Mouse (Mus musculus) inflammation-experienced regulatory T-cells, adult 6 months (primary cell): Measurements from ENCODE around the gene Cdkl3. TPM values are rescaled to one million over a fixed set of nuclear protein-coding genes. Genes with fewer than 3 reads are reported as not detected.
"Not testable (repeated sequence)": the region's sequence is repeated elsewhere in the genome, so short reads cannot be mapped to it uniquely, and the experiment has no call there.

Source experiments
- ATAC-seq: one replicate; pipeline ENCODE4 v1.8.0; 2017
- polyA plus RNA-seq, 3 experiments: library from polyadenylated mRNA; unstranded; fragments of 100-300 nt; shearing (Covaris generic); gene quantifications; one replicate each; pipeline ENCODE4 v1.2.1; 2017

Cdkl3 gene
- polyA plus RNA-seq, 3 experiments from 2014 or later: 5.7 to 6.7 (median 6.2) TPM

DNA sequence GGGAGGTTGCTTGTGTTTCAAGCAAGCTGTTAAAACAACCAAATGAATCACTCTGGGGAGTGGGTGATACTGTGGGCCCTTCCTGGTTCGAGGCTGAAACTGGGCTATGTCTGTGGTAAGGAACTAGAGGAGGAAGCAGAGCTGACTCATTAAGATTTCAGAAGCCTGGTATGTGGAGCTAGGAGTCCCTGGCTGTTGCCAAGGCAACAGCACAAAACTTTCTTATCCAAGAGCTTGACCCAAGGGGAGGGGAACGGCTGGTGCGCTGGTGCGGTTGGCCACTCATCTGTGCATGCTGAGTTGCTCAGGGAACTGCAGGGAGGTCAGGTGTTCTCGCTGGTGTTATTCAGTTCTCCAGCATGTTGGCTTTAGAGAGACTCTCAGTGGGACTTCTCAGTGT lies 76.0 kb downstream of the Cdkl3 start:
- no peak for ATAC-seq

DNA sequence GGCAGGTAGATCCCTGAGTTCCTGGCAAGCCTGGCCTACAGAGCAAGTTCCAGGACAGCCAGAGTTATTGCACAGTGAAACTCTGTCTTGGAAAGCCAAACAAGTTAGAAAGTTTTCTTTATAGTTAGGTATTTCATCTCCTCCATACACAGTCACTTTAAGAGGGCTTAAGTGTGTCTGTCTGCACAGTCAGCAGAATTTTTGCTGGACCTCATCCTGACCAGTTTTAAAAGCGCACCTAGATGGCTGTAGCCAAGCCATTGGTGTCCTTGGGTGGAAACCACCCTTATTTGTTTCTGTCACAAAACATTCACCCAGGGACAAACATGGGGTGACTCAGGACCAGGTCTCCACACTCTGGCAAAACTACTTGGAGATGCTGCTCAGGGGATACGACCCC lies 76.6 kb downstream of the Cdkl3 start:
- no peak for ATAC-seq

DNA sequence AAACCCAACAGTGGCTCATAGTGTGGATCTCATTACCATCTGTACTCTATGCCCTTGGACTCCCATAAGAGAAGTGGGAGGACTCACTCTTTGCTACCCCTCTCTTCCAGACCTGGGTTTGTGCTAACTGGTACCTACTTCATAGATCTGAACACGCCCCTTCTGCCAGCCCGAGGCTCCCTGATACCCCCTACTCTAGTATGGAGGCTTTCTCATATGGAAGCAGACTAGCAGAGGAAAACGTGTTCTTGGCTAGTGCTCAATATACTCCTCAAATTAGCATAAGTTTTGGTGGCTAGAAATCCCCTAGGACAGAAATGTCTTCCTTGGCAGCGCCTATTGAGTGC lies 81.8 kb downstream of the Cdkl3 start:
- no peak for ATAC-seq

DNA sequence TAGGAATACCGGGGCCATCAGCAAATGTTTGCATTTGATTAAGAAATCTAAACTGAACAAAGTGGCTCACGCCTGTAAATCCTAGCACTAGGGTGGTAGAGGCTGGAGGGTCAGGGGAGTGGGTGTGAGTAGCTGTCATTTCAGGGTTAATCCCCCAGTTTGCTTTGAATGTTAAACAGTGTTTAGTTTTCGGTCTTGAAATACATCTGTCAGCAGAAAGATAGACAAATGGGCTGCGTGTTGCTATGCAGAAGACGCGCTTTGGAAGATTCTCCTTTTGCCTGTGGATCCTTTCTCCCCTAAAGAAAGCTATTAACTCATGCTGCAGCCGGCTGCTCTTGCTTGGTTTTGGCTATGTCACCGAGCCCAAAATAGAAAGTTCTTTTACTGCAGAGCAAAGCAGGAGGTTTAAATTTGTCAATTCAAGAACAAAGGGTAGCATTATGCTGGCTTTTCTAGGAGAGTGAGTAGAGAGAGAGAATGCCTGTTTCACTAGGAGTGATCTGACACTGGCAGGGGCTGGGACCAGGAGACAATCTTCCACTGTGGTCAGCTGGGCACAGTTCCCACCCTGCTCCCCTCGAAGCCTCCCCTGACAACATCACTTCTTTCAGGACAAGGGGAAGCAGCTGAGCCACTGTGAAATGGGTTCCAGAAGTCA lies 82.3 kb downstream of the Cdkl3 start:
- no peak for ATAC-seq

DNA sequence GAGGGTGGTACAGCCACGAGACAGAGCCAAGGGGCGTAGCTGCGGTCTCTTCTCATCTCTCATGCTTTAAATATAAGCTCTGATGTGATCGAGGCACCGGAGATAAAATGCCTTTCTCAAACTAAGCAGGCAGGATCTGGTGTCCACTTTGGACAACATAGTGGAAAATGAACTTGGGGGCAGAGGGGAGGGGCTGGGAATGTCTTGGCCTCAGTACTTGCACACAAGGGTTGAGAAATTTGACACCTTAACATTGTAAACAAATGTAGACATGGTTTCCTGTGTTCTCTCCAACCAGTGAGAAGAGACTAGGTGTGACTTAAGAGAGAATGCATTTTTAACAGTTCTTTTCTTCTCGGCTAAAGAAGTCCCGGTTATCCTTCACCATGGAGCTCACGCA lies 85.3 kb downstream of the Cdkl3 start:
- no peak for ATAC-seq

DNA sequence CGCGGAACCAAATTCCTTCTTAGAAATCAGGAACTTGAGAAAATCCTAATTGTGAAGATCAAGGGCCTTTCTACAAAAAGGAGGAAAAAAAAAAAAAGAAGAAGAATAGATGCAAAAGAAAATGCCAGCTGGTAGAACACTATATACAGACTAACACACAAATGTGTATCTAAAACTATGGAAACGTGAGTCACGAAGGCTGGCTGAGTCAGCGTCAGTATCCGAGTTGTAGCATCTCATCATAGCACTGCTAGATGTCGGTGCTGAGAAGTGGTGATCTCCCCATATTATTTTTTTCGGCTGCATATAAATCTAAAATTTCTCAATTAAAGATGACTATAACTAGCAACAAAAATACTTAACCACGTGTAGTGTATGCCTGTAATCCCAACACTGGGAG lies 87.2 kb downstream of the Cdkl3 start:
- ATAC-seq: no peak

DNA sequence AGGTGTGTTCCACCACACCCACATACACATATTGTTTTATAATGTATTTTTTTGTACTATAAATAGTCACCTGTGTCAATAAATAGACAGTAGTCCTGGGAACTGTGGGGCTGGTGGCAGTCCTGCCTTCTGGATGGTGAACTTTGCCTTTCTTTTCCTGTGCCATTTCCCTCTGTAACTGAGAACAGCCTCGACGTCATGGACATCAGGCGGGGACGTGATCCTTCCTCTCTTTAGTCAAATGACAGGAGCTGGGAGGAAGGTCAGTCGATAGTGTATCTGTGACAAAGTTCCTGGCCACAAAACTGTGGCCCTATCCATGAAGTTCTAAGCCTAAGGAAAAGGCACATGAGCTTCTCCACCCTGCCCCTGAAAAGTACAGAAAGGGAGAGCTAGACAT lies 90.5 kb downstream of the Cdkl3 start:
- ATAC-seq: no peak

DNA sequence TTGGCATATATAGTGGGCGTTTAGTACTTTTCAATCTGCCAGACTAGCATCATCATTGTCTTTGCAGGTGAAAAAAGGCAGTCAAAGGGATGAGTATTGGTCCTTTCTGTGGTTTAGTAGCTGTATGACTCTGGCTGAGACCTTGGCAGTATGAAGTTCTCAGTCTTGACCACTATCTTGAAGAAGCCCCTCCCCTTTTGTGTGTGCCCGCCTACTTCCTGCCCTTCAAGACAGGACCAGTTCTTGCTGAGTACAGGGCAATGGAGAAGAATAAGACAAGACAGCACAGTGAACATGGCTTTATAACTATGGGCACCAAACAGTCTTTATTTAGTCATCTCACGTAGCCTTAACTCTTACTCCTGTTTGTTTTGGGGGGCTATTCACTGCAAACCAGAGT lies 93.0 kb downstream of the Cdkl3 start:
- no peak for ATAC-seq

DNA sequence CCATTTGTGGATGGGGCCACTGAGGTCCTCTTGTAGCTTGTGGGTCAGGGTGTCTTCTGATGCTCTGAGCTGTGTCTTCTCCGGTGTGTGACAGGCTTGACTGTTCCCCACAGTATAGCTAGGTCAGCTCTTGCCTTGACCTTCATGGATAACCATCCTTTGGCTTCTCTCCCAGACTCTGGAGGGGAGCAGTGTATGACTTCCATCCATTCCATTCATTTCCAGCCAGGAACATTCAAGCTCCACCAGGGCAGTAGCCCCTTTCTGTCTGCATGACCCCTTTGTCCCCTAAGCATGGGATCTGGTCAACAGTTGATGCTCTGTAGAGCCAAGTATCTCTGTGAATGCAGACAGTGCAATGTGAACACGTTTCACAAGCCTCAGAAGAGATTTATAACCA lies 93.6 kb downstream of the Cdkl3 start:
- ATAC-seq: no peak

DNA sequence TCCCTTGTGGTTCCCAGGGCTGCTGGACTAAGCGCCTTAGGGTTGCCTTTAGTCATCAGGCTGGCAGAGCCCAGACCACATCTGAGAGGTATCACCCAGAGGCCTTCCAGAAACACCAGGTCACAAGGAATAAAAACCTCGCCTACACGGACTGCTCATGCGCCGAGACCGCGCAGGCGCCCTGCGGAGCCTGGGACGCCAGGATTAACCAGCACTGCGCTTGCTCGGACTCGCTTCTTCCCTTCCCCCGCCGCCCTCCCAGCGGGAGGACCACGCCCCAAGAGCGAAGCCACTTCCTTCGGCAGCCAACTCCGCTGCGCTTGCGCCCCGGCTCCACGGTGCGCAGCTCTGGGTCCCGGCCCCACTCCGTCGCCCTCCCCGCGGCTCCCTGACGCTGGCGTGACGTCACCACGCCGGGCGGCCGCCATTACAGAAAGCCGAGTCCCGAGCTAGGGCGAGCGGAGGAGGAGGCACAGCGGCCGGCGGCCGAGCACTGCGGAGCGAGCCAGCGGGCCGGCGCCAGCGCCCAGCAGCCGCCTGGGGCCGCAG lies 94.5 kb downstream of the Cdkl3 start, which contains the start of gene Ppp2ca:
Ppp2ca (plus strand) TSS at position 284 of the 549 bp plus-strand sequence.
- peak; percentile 92 for ATAC-seq

DNA sequence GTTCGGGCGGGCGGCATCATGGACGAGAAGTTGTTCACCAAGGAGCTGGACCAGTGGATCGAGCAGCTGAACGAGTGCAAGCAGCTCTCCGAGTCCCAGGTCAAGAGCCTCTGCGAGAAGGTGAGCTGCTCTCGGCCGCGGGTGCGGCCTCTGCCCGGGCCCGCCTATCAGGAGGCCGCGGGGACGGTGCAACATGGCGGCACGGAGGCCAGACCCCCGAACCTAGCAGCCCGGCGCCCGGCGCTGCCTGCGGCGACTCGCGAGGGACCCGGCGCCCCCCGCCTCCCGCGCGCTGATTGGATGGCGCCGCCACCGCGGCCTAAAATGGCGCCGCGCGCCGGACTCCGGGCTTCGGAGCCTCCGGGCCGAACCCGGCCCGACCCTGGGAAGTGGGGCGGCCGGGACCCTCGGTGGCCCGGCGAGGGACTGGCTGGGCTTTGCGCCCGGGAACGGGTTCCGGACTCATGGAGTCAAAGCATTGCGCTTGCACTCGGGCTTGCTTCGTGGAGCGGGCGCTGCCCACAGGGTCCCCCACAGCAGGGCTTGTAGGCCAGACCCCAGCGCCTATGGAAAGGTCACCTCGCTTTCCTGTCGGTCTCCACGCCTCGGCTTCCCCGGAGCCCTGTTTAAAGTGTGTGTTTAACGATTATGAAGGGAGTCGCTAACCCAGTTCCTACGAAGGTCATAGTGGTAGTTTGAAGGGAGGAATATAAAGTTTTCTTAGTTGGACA lies 95.2 kb downstream of the Cdkl3 start:
- ATAC-seq: peak; percentile 21

DNA sequence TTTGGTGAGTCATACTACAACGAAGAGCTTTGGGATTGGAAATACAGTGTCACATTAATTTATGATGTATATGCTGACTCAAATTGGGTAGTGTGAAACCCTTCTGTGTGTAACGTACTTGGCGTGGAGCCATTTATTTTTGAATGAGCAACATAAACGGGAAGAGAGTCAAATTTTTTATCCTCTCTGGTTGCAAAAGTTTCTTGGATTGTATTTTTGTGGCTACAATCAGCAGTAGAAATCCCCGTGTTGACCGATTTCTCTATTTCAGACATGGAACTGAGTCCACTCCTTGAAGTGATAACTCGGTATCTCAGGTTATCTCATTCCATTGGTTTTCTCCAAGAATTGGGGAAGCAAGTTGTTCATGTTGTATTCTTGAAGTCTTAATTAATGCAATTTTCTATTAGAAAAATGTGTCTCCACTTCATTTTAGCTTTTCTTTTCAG lies 95.8 kb downstream of the Cdkl3 start:
- peak; percentile 14 for ATAC-seq

DNA sequence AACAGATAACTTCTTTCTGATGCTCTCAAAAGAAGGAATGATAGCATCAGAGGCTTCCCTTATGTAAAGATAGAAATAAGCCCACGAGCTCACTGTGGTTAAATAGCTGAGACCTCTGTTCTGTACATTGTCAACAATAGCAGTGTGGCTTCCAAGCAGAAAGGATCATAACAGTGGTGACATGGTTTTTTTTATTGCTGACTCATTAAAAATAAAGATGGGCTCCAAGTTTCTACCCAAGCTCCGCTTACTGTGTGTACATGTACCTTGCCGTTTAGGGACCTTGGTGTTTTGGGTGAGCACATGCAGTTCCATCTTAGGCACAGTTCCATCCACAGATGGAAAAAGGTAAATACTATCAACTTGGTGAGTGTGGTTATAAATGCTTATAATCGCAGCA lies 99.0 kb downstream of the Cdkl3 start:
- ATAC-seq: no peak

DNA sequence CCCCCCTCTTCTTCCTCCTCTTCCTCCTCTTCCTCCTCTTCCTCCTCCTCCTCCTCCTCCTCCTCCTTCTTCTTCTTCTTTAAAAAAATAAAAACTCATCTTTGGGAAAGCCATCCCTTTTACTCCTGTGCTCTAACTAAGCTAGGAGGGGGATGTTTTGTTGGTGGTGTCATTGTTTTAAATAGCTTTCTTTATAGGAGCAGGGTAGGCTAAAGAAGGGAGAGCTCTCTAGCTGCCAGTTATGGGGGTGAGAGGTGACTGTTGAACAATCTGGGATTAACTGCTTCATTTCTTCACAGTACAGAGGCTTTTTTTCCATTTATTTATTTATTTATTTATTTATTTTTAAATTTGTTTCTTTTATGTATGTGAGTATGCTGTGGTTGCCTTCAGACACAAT lies 101.5 kb downstream of the Cdkl3 start:
- ATAC-seq: no peak

DNA sequence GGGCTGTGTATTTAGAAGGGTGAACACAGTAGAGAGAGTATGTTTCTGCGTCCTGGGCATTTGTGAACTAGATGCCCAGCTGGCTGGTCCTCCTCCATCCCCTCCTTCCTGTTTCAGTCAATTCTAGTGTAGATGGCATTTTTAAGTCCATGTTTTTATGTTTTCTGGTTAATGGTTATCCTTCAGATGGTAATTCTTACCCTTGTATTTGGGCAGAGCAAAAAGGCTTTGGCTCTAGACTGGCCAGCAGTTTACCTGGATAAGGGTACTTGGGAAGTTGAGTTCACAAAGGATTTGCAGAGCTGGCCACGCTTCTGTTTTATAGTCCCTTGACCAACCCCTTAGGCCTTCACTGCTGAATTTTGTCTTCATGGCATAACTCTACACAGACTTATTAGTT lies 102.0 kb downstream of the Cdkl3 start:
- ATAC-seq: no peak

DNA sequence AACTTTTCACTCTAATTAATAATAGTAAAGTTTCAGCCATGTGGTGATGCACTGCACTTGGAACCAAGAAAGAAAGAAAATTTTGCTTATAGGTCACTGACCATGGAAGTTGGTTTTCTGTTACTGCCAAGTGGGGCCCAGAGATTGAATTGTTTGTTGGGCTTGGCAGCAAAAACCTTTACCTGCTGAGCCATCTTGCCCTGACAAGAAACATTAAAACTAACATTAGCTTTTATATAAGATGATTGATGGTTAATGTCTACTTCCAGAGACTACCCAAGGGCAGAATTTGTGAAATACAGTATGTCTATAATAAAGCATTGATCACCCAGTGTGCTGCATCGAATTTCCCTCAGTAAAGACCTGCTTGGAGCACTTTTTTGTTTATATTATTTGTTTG lies 102.4 kb downstream of the Cdkl3 start:
- no peak for ATAC-seq

DNA sequence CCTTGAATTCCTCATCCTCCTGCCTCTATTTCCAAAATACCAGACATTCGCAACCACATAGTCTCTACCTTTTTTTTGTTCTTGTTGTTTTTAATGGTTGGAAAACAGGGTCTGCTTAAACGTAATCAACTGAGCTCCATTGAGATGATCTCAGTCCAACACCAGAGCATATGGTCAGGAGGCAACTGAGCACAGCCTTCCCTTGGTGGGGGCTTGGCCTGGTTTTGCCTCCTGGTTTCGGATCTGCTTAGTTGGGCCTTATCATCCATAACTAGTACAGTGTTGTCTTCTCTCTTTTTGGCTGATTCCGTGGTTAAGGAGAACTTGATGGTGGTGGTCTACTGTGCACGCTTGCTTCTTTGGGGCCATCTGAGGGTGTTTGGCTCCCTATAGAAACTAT lies 104.8 kb downstream of the Cdkl3 start:
- no peak for ATAC-seq

DNA sequence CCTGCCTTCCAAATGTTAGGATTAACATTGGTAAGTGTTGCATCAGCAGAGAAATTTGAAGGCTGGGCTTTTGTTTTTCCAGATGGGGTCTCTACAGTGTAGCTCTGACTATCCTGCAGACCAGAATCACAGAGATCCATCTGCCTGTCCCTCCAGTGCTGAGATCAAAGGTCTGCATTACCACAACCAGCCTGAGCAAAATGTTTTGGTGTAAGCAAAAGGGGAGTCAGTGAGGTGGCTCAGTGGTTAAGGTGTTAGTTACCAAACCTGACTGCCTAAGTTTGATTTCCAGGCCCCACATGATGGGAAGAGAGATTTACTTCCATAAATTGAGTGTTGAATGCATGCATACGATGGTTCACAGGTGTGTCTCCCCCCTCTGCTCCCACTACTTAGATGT lies 105.4 kb downstream of the Cdkl3 start:
- no peak for ATAC-seq

DNA sequence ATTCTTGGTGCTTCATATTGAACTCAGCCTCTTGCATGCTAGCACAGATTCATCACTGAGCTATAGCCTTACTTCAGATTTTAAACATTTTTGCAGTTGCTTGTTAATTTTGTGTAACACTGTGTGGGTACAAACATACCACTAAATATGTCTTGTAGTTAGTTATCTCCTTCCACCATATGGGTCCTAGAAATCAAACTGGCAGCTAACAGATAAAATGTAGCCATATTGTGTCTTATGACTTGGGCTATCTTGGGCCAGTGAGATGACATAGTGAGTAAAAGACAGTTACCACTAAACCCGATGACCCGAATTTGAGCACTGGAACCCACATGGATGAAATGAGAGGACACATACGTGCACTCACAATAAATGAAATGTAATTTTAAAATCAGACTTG lies 111.5 kb downstream of the Cdkl3 start:
- no peak for ATAC-seq

DNA sequence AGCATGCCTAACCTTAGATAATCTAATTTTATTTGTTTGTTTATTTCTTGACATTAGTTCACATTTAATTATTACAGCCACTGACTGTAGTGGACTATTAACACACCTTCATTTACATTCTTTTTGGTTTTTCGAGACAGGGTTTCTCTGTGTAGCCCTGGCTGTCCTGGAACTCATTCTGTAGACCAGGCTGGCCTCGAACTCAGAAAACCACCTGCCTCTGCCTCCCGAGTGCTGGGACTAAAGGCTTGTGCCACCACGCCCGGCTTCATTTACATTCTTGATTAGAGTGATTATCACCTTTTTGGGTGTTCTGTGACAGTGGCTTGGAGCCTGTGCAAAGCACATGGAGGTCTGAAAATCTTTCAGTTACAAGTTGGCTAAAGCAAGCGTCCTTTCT lies 112.1 kb downstream of the Cdkl3 start:
- ATAC-seq: not testable (repeated sequence)

DNA sequence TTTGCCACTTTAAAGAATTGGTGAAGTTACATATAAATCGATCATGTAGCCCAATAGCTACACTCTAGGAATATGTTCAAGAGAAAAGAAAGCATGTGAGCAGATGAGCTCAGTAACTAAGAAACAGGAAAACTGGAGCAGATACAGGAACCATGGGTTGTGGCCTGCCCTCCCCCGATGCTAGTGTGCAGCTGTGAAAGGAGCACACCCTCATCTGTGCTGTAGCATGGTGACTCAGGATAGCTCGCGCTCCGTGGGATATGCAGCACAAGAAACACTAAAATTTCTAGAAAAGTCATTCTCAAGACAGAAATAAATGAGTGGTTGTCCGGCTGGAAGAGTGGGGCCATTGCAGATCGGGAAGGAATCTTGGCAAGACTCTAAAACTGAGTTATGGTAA lies 113.1 kb downstream of the Cdkl3 start:
- ATAC-seq: no peak

DNA sequence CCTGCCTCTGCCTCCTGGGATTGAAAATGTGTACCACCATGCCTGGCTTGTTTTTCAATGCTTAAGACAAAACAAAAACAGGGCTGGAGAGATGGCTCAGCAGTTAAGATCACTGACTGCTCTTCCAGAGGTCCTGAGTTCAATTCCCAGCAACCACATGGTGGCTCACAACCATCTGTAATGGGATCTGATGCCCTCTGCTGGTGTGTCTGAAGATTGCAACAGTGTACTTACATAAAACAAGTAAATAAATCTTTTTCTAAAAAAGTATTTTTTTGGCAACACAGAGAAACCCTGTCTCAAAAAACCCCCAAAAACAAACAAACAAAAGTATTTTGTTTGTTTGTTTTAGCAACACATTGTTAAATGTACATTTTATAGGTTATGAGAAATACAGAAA lies 116.4 kb downstream of the Cdkl3 start:
- not testable (repeated sequence) for ATAC-seq

DNA sequence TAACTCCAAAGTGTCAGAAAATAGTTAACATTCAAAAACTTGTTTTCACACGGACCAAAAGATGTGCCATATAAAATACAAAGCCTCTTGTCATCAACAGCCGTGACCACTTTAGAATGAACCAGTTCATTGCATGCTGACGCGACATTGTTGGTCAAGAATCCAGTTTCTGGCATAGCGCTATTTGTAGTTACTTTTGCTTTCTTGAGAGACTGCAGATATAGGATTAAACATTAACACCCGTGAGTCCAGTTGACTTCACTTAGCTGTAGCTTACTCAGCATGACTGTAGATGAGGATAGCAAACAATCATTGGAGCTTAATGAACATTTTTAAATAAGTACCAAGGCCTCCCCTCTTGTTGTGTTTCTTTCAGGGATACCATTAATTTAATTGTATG lies 118.0 kb downstream of the Cdkl3 start:
- ATAC-seq: no peak

DNA sequence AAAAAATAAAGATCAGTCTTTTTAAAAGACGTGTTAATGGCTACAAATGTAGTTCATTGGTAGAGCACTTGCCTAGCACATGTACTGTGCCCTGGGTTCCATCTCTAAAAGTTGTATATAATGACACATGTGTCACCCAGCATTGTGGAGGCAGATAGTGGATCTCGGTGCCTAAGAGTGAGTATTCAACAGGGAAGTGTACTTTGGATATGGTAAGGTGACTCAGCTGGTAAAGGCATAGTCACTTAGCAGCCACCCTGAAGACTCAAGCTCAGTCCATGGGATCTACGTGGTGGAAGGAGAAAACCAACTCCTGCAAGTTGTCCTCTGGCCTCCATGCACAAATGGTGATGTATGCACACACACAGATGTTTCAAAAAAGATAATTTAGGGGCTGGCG lies 120.4 kb downstream of the Cdkl3 start:
- no peak for ATAC-seq
